Mouse (Mus musculus): Measurements from ENCODE around the gene Krtap24-1. TPM values are rescaled to one million over a fixed set of nuclear protein-coding genes. Genes with fewer than 3 reads are reported as not detected.

The Krtap24-1 gene
- total RNA-seq, 2 experiments from 2014 or later, result not detected

- no peak for ATAC-seq (replicated peaks; ENCODE audit: low FRiP score, poor library complexity, severe bottlenecking)
Measured at GRCm38 (mm10) chr16:88569732-88570131, 42.3 kb downstream of the Krtap24-1 start.

- no peak for ATAC-seq (replicated peaks; ENCODE audit: low FRiP score, poor library complexity, severe bottlenecking)
Measured at GRCm38 (mm10) chr16:88569096-88569495, 43.0 kb downstream of the Krtap24-1 start.

- no peak for ATAC-seq (replicated peaks; ENCODE audit: low FRiP score, poor library complexity, severe bottlenecking)
Measured at GRCm38 (mm10) chr16:88563045-88563913, 48.8 kb downstream of the Krtap24-1 start, which contains the start of gene Cldn8. Gene Cldn8 (minus strand): TSS chr16:88563183.

- ATAC-seq (replicated peaks; ENCODE audit: low FRiP score, poor library complexity, severe bottlenecking), result no peak
Measured at GRCm38 (mm10) chr16:88561617-88562164, 50.4 kb downstream of the Krtap24-1 start.

Other genes starting within 250 kb of the Krtap24-1 start
- gene Cldn17, start 105.3 kb downstream of the Krtap24-1 start, total RNA-seq (2015; ENCODE audit: low replicate concordance), result not detected in 2 replicates
- not detected in 2 replicates for gene Cldn17, start 105.3 kb downstream of the Krtap24-1 start, total RNA-seq (2017; ENCODE audit: low replicate concordance)
- gene Cldn8, start 49.1 kb downstream of the Krtap24-1 start, total RNA-seq (2015; ENCODE audit: low replicate concordance), result not detected in 2 replicates
- not detected in 2 replicates for gene Cldn8, start 49.1 kb downstream of the Krtap24-1 start, total RNA-seq (2017; ENCODE audit: low replicate concordance)
- not detected in 2 replicates for gene 2310079G19Rik, start 15.4 kb upstream of the Krtap24-1 start, total RNA-seq (2015; ENCODE audit: low replicate concordance)
- not detected in 2 replicates for gene 2310079G19Rik, start 15.4 kb upstream of the Krtap24-1 start, total RNA-seq (2017; ENCODE audit: low replicate concordance)
- not detected in 2 replicates for gene Krtap26-1, start 35.5 kb upstream of the Krtap24-1 start, total RNA-seq (2015; ENCODE audit: low replicate concordance)
- not detected in 2 replicates for gene Krtap26-1, start 35.5 kb upstream of the Krtap24-1 start, total RNA-seq (2017; ENCODE audit: low replicate concordance)
- not detected in 2 replicates for gene Krtap27-1, start 59.4 kb upstream of the Krtap24-1 start, total RNA-seq (2015; ENCODE audit: low replicate concordance)
- gene Krtap27-1, start 59.4 kb upstream of the Krtap24-1 start, total RNA-seq (2017; ENCODE audit: low replicate concordance), result not detected in 2 replicates
- not detected in 2 replicates for gene 2310061N02Rik, start 95.7 kb upstream of the Krtap24-1 start, total RNA-seq (2015; ENCODE audit: low replicate concordance)
- gene 2310061N02Rik, start 95.7 kb upstream of the Krtap24-1 start, total RNA-seq (2017; ENCODE audit: low replicate concordance), result not detected in 2 replicates
- not detected in 2 replicates for gene Krtap13-1, start 116.6 kb upstream of the Krtap24-1 start, total RNA-seq (2015; ENCODE audit: low replicate concordance)
- gene Krtap13-1, start 116.6 kb upstream of the Krtap24-1 start, total RNA-seq (2017; ENCODE audit: low replicate concordance), result not detected in 2 replicates
- not detected in 2 replicates for gene Krtap13, start 139.4 kb upstream of the Krtap24-1 start, total RNA-seq (2015; ENCODE audit: low replicate concordance)
- not detected in 2 replicates for gene Krtap13, start 139.4 kb upstream of the Krtap24-1 start, total RNA-seq (2017; ENCODE audit: low replicate concordance)
- gene 2310034C09Rik, start 146.6 kb upstream of the Krtap24-1 start, total RNA-seq (2015; ENCODE audit: low replicate concordance), result not detected in 2 replicates
- not detected in 2 replicates for gene 2310034C09Rik, start 146.6 kb upstream of the Krtap24-1 start, total RNA-seq (2017; ENCODE audit: low replicate concordance)
- gene 2310057N15Rik, start 161.9 kb upstream of the Krtap24-1 start, total RNA-seq (2015; ENCODE audit: low replicate concordance), result not detected in 2 replicates
- gene 2310057N15Rik, start 161.9 kb upstream of the Krtap24-1 start, total RNA-seq (2017; ENCODE audit: low replicate concordance), result not detected in 2 replicates
- not detected in 2 replicates for gene Gm5965, start 165.6 kb upstream of the Krtap24-1 start, total RNA-seq (2015; ENCODE audit: low replicate concordance)
- gene Gm5965, start 165.6 kb upstream of the Krtap24-1 start, total RNA-seq (2017; ENCODE audit: low replicate concordance), result not detected in 2 replicates
- not detected in 2 replicates for gene Gm20741, start 199.9 kb upstream of the Krtap24-1 start, total RNA-seq (2015; ENCODE audit: low replicate concordance)
- gene Gm20741, start 199.9 kb upstream of the Krtap24-1 start, total RNA-seq (2017; ENCODE audit: low replicate concordance), result not detected in 2 replicates
- not detected in 2 replicates for gene Krtap15, start 207.9 kb upstream of the Krtap24-1 start, total RNA-seq (2015; ENCODE audit: low replicate concordance)
- gene Krtap15, start 207.9 kb upstream of the Krtap24-1 start, total RNA-seq (2017; ENCODE audit: low replicate concordance), result not detected in 2 replicates
- gene Krtap14, start 213.9 kb upstream of the Krtap24-1 start, total RNA-seq (2015; ENCODE audit: low replicate concordance), result not detected in 2 replicates
- not detected in 2 replicates for gene Krtap14, start 213.9 kb upstream of the Krtap24-1 start, total RNA-seq (2017; ENCODE audit: low replicate concordance)

All from erythroblast, adult 5-6 weeks (primary cell).